Mouse (Mus musculus) embryonic facial prominence, embryonic 11.5 days (tissue): ENCODE data around the gene Chd4. TPM values are rescaled to one million over a fixed set of nuclear protein-coding genes. Genes with fewer than 3 reads are reported as not detected.

ENCODE experiments used
- microRNA-seq: library from miRNA; unstranded; fragments of <30 nt; microRNA quantifications from one replicate; pipeline ENCODE4, GENCODE M21; 2016; ENCODE audit warnings: borderline number of aligned reads
- polyA plus RNA-seq: library from polyadenylated mRNA; unstranded; fragments of >200 nt; fragmentation: Nextera tagmentation; extraction: Ambion mirVana; gene quantifications from 2 replicates; pipeline ENCODE4 v1.2.1, GENCODE M21; 2014

Chd4 gene
- polyA plus RNA-seq, 1 experiment from 2014 or later: 93.2 TPM

Small RNAs within 50 kb of the gene (microRNA-seq; reads per million reads assigned to microRNA genes)
- gene Mir7045: not detected

Other genes with a start within 250 kb of the Chd4 start
- gene P3h3, start 238.2 kb upstream of the Chd4 start, polyA plus RNA-seq: 14.7 and 18.5 TPM in 2 replicates
- gene Gpr162, start 232.0 kb upstream of the Chd4 start, polyA plus RNA-seq: 0.59 and 0.72 TPM in 2 replicates
- gene Cd4, start 207.8 kb upstream of the Chd4 start, polyA plus RNA-seq: not detected in 2 replicates
- gene Lag3, start 184.3 kb upstream of the Chd4 start, polyA plus RNA-seq: 1.7 and 1.8 TPM in 2 replicates
- 184 and 213 TPM in 2 replicates for gene Ptms, start 175.9 kb upstream of the Chd4 start, polyA plus RNA-seq
- 391 and 402 TPM in 2 replicates for gene Mlf2, start 164.6 kb upstream of the Chd4 start, polyA plus RNA-seq
- gene Cops7a, start 130.4 kb upstream of the Chd4 start, polyA plus RNA-seq: 118 and 125 TPM in 2 replicates
- 1.1 and 1.9 TPM in 2 replicates for gene Pianp, start 99.3 kb upstream of the Chd4 start, polyA plus RNA-seq
- 7.7 and 10.6 TPM in 2 replicates for gene Zfp384, start 86.8 kb upstream of the Chd4 start, polyA plus RNA-seq
- 141 and 145 TPM in 2 replicates for gene Ing4, start 56.2 kb upstream of the Chd4 start, polyA plus RNA-seq
- 10.0 and 12.5 TPM in 2 replicates for gene Acrbp, start 46.3 kb upstream of the Chd4 start, polyA plus RNA-seq
- gene Lpar5, start 28.1 kb upstream of the Chd4 start, polyA plus RNA-seq: 0.25 and 0.49 TPM in 2 replicates
- 66.3 and 69.8 TPM in 2 replicates for gene Nop2, start 35.9 kb downstream of the Chd4 start, polyA plus RNA-seq
- gene Iffo1, start 49.3 kb downstream of the Chd4 start, polyA plus RNA-seq: 7.0 and 10.3 TPM in 2 replicates
- 2,314 and 2,539 TPM in 2 replicates for gene Gapdh, start 70.5 kb downstream of the Chd4 start, polyA plus RNA-seq
- gene Ncapd2, start 95.7 kb downstream of the Chd4 start, polyA plus RNA-seq: 135 and 136 TPM in 2 replicates
- gene Mrpl51, start 95.8 kb downstream of the Chd4 start, polyA plus RNA-seq: 205 and 217 TPM in 2 replicates
- gene Vamp1, start 119.6 kb downstream of the Chd4 start, polyA plus RNA-seq: 1.2 and 1.4 TPM in 2 replicates
- 1.0 and 1.1 TPM in 2 replicates for gene Tapbpl, start 135.9 kb downstream of the Chd4 start, polyA plus RNA-seq
- gene Cd27, start 141.0 kb downstream of the Chd4 start, polyA plus RNA-seq: 0.22 TPM in 1 of 2 replicates, not detected in the other
- gene Tuba3a, start 190.1 kb downstream of the Chd4 start, polyA plus RNA-seq: 0.22 TPM in 1 of 2 replicates, not detected in the other
- 22.8 and 24.3 TPM in 2 replicates for gene Ltbr, start 217.9 kb downstream of the Chd4 start, polyA plus RNA-seq
- 0.88 and 1.1 TPM in 2 replicates for gene Scnn1a, start 224.7 kb downstream of the Chd4 start, polyA plus RNA-seq